Mouse (Mus musculus) C2C12 (cell line): Measurements from ENCODE around the gene Cep250.

Experiments used
- CTCF ChIP-seq: IDR thresholded peaks from one replicate; pipeline ENCODE4 v1.5.1; 2011; ENCODE audit not compliant: control insufficient read depth, insufficient read depth, insufficient read length
- MAX ChIP-seq: IDR thresholded peaks from one replicate; pipeline ENCODE4 v1.6.1; 2011; ENCODE audit warnings: mild to moderate bottlenecking, control low read depth
- USF1 ChIP-seq: IDR thresholded peaks from one replicate; pipeline ENCODE4 v1.6.1; 2011; ENCODE audit warnings: low read depth, mild to moderate bottlenecking, control low read depth, moderate library complexity

GRCm38 (mm10) chr2:155944685-155945084, 11.6 kb upstream of the Cep250 start:
- TF ChIP-seq CTCF (no peak), MAX (no peak), USF1 (no peak)
